Mouse (Mus musculus) large intestine, adult 2 months (tissue): Measurements from ENCODE around the gene Rcor1. TPM values are rescaled to one million over a fixed set of nuclear protein-coding genes. Genes with fewer than 3 reads are reported as not detected.

Experiments
- DNase-seq: peaks from one replicate; pipeline ENCODE4 v3.0.0-alpha.2; 2012; ENCODE audit warnings: low read depth, low spot score
- WGBS: fragments of 180-500 bp; shearing (Covaris S2); methylation state at CpG from one replicate; pipeline ENCODE4 v1.1.7; 2018; 5-methylcytosine and 5-hydroxymethylcytosine counted together
- polyA plus RNA-seq: library from polyadenylated mRNA; depleted of rRNA; stranded (reverse); fragments of >200 nt; gene quantifications from 2 replicates; pipeline ENCODE4 v1.2.3, GENCODE M21; 2012

Gene Rcor1
- polyA plus RNA-seq, 1 experiment = 14.4 TPM

DNA sequence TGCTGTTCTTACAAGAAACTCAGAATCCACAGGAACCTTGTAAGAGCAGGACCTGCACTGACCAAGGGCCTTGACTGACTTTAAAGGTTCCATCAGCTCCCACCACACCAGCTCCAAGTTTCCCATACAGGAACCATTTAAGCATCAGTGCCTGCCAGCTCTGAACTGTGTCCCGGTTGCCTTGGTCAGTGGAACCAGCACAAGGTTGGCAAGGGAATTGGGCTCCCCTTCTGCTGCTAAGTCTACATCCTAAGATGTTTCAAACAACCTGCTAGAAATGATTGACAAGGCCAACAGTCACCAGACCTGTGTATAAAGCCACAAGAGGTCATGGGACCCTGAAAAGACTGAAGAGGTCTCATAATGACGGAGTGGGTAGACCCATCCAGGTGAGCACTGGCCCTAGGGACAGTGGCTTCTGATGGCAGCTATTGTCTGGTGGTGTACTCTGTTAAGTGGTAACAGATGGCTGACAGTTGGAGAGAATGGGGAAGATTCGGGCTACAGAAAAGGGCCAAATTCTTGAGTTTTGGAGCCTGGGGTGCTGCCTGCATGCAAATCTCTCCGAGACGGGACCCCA, 80.4 kb downstream of the Rcor1 start:
- 95% methylated on average over 5 of the region's 5 CpGs for WGBS

DNA sequence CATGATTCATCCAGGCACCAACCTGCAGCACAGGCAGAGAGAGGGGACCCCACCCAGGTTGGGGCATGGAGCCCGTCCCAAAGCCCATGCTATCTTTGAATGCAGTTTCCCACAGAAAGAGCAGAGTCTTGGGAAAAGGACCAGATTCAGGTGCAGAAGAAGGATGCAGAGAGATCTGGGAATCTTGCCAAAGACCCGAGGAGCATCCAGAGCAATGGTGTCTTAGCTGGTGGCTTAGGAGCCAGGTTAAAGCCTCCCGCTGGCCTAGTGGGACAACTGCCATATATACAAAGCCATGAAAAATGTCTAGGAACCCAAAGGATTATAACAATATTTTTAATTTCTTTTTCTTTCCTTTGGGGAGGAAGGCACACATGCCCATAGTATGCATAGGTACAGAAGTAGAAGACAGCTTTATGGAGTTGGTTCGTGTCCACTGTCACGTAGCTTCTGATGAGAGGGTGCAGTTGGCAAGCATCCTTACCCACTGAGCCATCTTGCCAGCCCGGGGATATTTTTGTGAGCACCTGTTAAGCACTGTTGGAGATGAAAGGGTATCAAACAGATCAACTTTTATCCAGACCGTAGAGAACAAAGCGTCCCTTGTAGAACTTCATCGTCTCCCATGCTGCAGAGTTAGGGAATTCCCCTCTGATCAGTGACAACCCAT, 82.0 kb downstream of the Rcor1 start:
- WGBS = 85% methylated on average over 9 of the region's 9 CpGs
- no peak for DNase-seq

More for the DNA sequence above, 80.4 kb downstream of the Rcor1 start:
- DNase-seq = no peak

DNA sequence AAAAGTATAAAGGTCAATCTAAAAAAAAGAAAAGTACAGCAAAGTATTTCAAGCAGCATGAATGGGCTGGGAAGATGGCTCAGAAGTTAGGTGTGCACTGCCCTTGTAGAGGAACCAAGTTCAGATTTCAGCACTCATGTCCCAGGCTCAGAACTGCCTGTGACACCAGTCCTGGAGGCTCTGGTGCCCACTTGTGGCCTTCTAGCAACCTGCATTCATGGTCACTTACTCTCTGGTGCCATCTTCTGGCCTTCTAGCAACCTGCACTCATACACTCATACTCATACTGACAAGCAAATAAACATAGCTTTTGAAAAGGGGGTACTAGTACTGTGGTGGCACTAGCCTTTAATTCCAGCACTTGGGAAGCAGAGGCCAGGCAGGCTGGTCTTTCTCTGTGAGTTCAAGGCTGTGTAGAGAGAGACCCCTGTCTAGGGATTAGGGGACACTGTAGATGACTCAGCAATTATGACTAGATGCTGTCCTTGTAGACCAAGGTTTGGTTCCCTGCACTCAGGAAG, 83.2 kb downstream of the Rcor1 start:
- no peak for DNase-seq

DNA sequence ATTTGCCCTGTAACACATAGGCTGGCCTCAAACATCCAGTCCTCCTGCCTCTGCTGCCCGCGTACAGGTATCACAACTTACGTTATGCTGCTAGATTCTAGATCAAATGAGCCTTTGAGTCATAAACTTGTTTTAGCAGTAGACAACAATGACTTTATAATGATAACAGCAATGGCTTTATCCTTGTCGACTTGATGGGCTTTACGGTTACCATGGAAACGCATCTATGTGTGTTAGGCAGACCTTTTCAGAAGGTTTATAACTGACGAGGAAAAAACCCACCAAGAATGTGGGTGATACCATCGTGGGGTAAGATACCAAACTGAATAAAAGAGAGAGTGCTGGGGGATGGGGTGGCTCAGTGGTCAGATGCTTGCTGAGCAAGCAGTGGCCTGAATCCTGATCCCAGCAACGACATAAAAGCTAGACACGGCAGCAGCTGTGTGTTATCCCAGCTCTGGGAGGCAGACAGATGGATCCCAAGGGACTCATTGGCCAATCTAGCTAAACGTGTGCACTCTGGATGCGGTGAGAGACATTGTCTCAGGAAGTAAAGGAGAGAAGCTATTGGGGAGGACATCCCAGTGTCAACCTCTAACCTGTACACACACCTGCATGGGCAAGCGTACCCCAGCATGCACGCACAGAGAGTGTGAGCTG, 85.6 kb downstream of the Rcor1 start:
- DNase-seq = no peak
- 67% methylated on average over 14 of the region's 14 CpGs for WGBS

DNA sequence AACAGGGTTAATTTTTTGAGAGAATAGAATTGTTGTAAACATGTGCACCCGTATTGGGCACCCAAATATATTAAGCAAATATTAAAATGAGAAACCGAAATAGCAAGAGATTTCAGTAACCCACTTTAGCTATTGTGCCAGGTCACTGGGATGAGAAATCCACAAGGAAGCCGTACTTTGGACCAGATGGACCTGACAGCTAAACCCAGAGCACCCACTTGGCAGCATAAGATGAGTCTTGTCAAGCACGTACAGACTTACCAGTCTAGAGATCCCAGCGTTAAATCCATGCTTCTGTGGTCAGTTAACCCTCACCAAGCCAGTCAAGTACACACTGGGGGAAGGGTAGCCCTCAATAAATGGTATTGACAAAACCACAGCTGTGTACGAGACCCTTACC, 86.5 kb downstream of the Rcor1 start:
- no peak for DNase-seq
- WGBS = 69% methylated on average over 6 of the region's 6 CpGs

DNA sequence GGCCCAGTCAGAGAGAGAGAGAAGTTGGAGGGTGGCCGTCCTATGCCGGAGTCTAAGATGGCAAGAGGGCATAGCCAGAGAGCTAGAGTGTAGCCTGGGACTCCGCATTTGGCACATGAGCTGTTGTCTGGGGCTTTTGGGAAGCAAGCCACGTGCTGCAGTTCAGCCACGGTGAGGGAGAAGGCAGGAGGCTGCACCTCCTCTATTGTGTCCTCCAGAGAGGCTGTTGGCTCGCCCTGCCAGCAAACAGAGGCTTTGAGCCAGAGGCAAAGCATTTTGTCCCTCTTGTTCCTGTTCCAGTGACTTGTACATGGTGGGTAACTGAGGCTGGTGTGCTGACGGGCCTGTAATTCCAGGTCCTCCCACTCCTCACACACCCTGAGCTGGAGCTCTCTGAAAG, 95.0 kb downstream of the Rcor1 start:
- WGBS = 77% methylated on average over 7 of the region's 7 CpGs
- no peak for DNase-seq

DNA sequence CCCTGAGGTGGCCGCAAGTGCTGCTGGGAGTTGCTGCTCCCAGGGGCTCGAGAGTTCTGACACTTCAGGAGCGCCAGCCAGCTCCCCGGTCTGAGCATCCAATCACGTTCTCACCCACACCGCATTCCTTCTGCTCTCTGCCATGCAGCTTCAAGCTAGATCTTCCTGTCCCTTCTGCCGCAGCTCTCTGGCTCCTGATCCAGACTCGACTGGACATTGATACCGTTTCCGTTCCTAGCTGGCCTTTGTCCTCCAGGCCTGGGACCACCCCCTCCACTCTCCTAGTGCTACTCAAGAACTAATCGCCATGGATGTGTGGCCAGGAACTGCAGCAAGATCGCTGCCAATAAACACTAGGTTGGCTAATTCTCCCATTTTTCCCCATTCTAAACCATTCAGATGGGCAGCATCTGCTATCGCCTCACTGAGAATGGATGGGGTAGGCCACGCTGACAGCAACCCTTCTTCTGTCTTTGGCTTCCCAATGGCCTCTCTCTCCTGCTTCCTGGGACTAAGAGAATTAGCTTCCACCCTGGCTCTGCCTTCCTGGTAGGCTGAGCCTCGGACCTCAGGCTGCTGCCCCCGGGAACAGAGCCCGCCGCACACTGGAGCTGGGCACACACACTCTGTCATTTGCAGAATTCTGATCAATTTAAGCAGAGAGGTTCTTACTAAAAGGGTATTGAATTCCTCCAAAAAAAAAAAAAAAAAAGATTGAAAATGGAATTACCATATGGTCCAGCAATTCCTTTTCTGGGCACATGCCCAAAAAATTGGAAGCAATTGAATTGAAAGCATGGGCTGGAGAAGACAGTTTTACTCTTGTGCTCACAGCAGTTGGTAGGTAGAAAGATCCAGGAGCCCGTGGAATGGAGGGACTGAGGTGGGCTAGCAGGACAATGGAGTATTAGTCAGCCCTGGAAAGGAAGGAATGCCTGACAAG, 95.9 kb downstream of the Rcor1 start:
- no peak for DNase-seq
- WGBS = 74% methylated on average over 19 of the region's 19 CpGs

DNA sequence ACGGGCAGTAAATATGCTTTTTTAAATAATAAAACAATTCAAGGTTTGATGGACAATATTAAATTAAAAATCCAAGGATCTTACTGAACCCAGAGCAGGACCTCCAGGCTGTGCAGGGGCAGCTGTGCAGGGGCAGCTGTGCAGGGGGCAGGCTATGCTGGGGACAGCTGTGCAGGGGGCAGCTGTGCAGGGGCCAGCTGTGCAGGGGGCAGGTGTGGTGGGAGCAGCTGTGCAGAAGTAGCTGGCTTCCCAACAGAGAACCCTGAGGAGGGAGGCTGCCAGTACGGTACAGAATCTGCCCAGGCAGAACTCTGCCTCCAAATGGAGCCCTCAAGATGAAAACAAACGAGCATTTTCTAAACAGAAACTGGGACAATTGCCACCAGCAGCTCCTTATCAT, 96.8 kb downstream of the Rcor1 start:
- 63% methylated on average over 3 of the region's 3 CpGs for WGBS
- no peak for DNase-seq

DNA sequence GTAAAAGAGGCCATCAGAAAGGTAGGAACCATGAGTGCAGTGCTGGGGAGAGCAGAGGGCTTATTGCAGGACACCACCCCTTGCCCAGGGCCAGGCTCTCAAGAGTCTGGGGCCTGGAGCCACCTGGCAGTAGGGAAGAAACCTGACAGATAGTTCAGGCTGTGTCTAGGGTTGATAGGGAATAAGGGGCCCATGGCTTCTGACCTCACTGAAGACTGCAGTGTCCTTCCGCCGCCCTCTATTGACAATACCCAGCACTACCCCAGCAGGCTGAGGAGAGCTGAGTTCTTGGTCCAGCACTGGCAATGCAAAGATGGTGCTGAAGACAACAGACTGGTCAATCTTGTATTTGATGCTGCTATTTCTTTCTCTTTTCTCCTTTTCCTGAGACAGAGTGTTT, 97.9 kb downstream of the Rcor1 start:
- 83% methylated on average over 2 of the region's 2 CpGs for WGBS
- DNase-seq = no peak

DNA sequence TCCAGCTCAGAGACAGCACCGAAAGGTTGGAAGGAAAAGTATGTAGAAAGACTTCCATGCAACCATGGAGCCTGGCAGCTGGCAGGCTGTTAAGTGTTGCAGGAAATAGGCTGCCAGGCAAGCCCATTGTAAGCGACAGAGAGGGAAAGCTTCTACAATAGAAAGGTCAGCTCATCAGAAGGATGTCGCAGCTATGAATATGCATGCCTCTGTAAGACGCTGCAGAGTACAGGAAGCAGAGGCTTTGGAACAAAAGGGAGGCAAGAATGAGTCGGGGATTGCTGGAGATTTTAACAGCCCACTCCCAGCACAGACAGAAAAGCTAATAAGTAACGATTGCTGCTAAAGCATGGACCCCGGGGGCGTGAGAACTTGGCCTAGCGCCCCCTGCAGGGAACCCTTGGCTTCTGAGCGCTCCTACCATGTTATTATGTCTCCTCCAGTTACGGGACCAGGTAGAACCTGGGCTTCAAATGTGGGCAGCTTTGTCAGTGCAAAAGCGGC, 103.9 kb downstream of the Rcor1 start:
- WGBS = 33% methylated on average over 12 of the region's 12 CpGs
- no peak for DNase-seq

DNA sequence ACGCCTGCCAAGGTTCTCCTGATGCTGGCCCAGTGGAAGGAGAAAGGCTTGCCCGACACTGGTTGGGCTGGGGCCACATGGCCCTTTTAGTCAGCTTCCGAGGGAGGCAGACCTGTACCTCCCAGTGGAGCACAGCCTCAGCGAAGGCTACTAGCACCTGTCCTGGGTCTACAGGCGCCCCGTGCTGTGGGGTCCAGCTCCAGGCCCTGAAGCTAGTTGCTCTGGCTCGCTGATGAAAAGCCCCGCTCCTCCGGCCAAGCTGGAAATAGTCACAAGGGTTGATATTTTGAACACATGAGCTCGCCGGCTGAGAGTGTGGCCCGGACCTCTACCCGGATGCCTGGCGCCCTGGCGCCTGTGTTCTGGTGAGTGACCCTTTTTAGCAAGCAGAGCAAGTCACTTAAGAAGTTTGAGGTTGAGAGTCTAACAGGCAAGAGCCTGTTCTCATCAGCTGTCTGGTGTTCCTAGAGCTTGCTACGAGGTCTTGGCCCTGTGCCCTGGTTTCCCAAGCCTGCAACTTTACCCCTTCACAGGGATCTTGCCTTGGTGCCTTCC, 104.4 kb downstream of the Rcor1 start:
- WGBS = 82% methylated on average over 16 of the region's 16 CpGs
- DNase-seq = no peak

DNA sequence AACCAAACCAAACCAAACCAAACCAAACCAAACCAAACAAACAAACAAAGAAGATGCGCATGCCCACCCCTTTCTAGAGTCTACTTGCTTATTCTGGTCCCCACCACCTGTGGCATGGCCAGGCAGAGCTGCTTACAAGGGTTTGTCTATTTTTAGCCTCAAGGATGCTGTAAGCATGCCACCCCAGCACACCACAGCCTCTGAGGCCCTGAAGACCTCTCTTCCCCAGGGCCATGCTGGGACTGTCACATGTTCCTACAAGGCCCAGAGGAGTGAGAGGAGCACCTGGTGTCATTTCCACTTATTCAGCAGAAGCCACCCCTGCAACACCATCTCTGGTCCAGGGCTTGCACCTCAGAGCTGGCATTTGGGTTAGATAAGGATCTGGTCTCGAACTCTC, 105.4 kb downstream of the Rcor1 start:
- no peak for DNase-seq
- 91% methylated on average over 2 of the region's 2 CpGs for WGBS

DNA sequence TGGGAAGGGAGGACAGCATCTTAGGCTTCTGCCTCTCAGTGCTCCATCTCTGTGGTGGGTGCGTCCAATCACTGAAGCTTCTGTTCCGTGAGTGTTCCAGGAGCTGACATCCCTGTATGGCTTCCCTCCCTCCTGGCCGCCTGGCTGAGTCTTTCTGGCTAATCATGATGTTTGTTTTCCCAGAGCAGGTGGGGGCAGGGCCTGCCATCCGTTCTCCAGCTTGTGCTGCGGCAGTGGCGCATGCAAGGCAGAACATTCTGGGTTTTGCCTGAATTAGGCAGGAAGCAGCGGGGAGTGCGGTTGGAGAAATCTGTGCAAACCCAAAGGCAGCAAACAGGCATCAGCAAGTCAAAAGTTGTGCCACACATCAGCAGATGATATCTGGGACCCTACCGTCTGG, 106.1 kb downstream of the Rcor1 start:
- WGBS = 70% methylated on average over 9 of the region's 9 CpGs
- no peak for DNase-seq

DNA sequence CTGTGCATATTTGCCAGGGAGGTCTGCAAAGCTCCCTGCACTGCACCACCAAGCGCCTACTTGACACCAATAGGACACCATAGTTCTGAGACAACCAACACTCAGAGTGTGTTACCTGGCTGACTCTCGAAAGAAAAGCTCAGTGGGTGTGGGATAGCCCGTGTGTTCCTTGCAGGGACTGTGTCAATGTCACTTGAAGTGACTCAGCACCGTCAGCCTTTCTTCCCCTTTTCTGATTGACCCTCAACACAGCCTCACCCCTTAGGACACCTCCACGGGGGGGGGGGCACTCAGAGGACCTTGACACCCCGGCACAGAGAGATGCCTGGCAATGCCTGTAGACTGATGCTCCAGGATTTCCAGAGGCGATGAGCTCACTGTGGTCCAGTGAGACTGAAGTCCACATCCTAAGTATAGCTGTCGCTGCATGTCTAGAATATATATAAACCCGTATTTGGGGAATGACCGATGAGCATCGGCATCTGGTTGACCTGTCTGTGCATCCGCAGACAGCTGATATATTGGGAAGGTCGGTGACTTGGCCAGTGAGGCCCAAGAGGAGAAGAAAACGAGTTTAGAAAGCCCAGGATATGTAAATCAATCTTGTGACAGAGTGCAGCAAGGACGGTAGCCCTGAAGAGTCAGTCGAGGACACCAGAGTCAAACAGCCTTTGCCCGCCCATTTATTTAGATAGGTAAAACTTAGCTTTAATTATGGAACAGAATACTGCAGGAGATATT, 110.5 kb downstream of the Rcor1 start:
- DNase-seq = no peak
- WGBS = 48% methylated on average over 17 of the region's 17 CpGs

DNA sequence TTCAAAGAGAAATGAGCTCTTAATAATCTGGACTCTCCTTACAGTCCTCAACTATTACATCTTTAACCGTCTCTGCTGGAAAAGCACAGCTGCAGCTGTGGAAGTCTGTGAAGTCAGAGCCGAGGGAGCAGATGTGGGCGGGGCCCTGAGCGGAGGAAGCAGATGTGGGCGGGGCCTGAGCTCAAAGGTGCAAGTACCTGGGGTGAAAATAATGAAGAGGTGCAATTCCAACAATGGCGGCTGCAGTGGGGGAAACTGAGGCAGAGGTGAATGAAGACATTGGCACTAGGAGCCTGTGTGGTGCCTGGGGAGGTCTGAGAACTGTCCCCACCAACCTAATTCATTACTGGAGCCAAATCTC, 111.1 kb downstream of the Rcor1 start:
- 7% methylated on average over 6 of the region's 6 CpGs for WGBS
- no peak for DNase-seq

DNA sequence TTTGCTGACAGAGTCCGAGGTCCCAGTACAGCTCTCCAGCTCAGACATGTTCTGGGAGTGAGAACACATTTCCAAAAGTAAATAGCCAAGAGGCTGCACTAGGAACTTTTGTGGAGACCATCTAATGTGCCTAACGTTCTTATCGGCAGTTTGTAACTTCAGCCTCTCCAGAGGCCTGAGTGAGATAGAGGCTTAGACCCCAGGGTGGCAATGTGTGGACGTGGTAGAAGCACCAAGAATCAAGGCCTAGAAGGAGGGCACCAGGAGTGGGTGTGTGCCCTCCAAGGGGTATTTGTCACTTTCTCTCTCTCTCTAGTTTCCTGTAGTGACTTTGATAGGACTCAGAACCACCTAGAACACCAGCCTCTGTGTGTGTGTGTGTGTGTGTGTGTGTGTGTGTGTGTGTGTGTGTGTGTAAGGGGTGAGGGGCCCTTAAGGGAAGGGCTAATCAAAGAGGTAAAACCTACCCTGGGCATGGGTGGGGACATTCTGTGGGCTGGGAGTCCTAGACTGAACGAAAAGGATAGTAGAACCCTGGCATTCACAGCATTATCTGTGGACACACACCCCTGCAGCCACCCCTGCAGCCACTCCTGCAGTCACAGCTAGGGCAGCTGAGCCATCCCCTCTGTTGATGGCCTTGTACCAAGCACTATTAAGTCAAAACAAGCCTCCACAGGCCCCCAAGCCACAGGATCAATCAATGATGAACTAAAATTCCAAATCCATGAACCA, 112.4 kb downstream of the Rcor1 start:
- DNase-seq = no peak
- 93% methylated on average over 5 of the region's 5 CpGs for WGBS

DNA sequence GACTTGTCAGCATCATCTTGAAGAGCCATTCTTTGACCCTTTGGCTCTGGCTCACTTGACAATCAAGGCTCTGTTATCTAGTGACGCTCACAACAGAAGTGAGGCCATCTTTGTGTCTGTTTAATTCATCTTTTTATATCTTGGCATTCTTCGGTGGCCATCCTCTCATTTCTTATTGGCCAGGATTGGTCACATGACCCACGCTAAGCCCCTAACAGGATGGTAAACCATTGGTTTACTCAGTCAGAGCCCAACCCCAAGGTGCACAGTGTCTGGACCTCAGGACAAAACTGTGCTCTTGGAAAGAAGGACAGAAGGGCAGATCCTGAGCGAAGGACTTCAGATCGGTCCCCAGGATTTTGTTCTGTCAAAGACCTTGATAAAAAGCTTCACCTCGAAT, 113.4 kb downstream of the Rcor1 start:
- no peak for DNase-seq
- 88% methylated on average over 6 of the region's 6 CpGs for WGBS

DNA sequence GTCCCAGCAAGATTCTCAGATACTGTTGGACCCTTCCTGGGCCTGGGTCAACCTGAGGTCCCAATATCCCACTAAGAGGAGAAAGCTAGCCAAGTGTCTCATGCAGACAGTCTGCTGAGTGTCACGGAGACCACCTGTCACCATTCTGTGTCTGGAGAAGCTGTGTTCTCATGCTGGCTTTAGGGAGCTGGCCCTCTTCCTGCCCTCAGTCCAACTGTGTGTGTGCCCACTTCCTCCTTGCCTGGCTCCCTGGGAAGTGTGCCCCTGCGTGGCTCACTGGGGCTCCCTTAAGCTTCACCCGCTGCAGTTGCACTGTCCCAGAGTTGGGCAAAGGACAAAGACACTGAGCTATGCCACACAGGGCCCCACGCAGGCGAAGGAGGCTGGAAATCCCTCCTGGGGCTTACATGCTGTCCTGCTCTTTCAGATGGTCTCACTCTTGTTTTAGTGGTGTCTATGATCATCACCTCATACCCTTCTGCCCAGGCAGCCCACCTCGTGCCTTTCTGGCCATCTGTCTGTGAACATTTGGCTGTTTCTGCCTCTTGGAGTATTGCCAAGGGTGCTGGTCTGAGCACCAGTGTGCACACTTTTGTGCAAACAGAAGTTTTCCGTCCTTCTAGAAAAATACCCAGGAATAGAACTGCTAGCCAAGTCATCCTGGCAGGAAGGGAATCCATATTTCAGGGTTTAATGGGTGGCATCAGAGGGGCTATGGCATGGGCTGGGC, 114.0 kb downstream of the Rcor1 start:
- DNase-seq = no peak
- WGBS = 58% methylated on average over 7 of the region's 7 CpGs
